Mouse (Mus musculus) liver, postnatal 0 days (tissue): Measurements from ENCODE around the gene Akap11. TPM values are rescaled to one million over a fixed set of nuclear protein-coding genes. Genes with fewer than 3 reads are reported as not detected.
A peak's percentile ranks its signal among the peaks of the same experiment; 100 is the strongest.

Experiments
- ATAC-seq: fragments of 200-750 bp; cut with Nextera tagmentation; 2 replicates; pipeline ENCODE4 v1.8.0; 2017; ENCODE audit warnings: mild to moderate bottlenecking, moderate library complexity
- DNase-seq: peaks from one replicate; pipeline ENCODE4 v3.0.0-alpha.2; 2016
- H3K27ac ChIP-seq: fragments of 300-500 bp; sonication (generic); 2 replicates; pipeline ENCODE4 v1.5.1; 2014; ENCODE audit warnings: antibody characterized with exemption, moderate library complexity, mild to moderate bottlenecking, low read depth
- H3K27me3 ChIP-seq: fragments of 300-500 bp; sonication (generic); 2 replicates; pipeline ENCODE4 v1.6.1; 2014; ENCODE audit warnings: low read length, control low read depth, mixed read lengths; ENCODE audit not compliant: insufficient read depth
- H3K36me3 ChIP-seq: fragments of 300-500 bp; sonication (generic); replicated peaks from 2 replicates; pipeline ENCODE4 v1.6.1; 2014; ENCODE audit warnings: mild to moderate bottlenecking, control low read depth, low read length, moderate library complexity, mixed read lengths; ENCODE audit not compliant: insufficient read depth
- H3K4me1 ChIP-seq: fragments of 300-500 bp; sonication (generic); 2 replicates; pipeline ENCODE4 v1.6.1; 2014; ENCODE audit warnings: antibody characterized with exemption, mild to moderate bottlenecking, control low read depth; ENCODE audit not compliant: insufficient read depth
- H3K4me2 ChIP-seq: fragments of 300-500 bp; sonication (generic); 2 replicates; pipeline ENCODE4 v1.6.1; 2014; ENCODE audit warnings: low read depth, mild to moderate bottlenecking, low read length, moderate library complexity, mixed read lengths
- H3K4me3 ChIP-seq: fragments of 300-500 bp; sonication (generic); 2 replicates; pipeline ENCODE4 v1.5.1; 2014; ENCODE audit warnings: low read depth, low read length
- H3K9ac ChIP-seq: fragments of 300-500 bp; sonication (generic); replicated peaks from 2 replicates; pipeline ENCODE4 v1.6.1; 2014; ENCODE audit warnings: mild to moderate bottlenecking, moderate library complexity
- H3K9me3 ChIP-seq: fragments of 300-500 bp; sonication (generic); 2 replicates; pipeline ENCODE4 v1.6.1; 2016; ENCODE audit warnings: mild to moderate bottlenecking, control low read depth, low read length, mixed read lengths
- CTCF ChIP-seq: sonication (generic); IDR thresholded peaks from 2 replicates; pipeline ENCODE4 v1.5.1; 2016; ENCODE audit warnings: antibody characterized with exemption, low read depth
- EP300 ChIP-seq: IDR thresholded peaks from 2 replicates; pipeline ENCODE4 v1.6.1; 2016; ENCODE audit warnings: antibody characterized with exemption, low read depth, mild to moderate bottlenecking
- WGBS: fragments of 180-500 bp; shearing (Covaris S2); extraction: QIAGEN DNeasy Blood & Tissue Kit; methylation state at CpG from one replicate; pipeline ENCODE4 v1.1.7; 2014; ENCODE audit not compliant: insufficient replicate concordance; 5-methylcytosine and 5-hydroxymethylcytosine counted together
- polyA plus RNA-seq: library from polyadenylated mRNA; unstranded; fragments of >200 nt; fragmentation: Nextera tagmentation; extraction: Ambion mirVana; gene quantifications from 2 replicates; pipeline ENCODE4 v1.2.1, GENCODE M21; 2015

The Akap11 gene
- polyA plus RNA-seq, 1 experiment from 2014 or later = 4.1 TPM

DNA sequence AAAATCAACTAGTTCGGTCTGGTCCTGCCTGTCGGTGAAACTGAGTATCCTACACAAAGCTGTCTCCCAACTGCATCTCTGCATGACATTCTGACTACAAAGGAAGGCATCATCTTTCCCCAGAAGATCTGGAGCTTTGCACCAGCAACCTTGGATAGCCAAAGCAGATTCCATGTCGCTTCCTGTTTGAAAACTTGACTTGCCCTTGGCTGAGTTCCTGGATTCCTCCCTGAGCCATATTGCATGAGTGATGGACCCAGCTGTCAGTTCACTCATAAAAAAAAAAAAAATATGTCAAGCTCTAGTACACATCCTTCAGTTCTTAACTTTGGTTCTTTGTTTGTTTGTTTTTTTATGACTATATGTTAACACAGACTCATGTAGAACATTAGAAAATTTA, 4.7 kb upstream of the Akap11 start:
- no peaks in the 10 kb centered on the region for H3K27me3 ChIP-seq
- H3K36me3 ChIP-seq = no peaks in the 10 kb centered on the region
- H3K27ac ChIP-seq = no peak overlapping the region
- H3K4me1 ChIP-seq = peaks cover 7% of the 10 kb centered on the region; the same call in 1 of the 2 replicates
- no peak for ATAC-seq
- H3K9ac ChIP-seq = no peak overlapping the region
- 81% methylated on average over 3 of the region's 3 CpGs for WGBS
- no peak for TF ChIP-seq EP300
- TF ChIP-seq CTCF = no peak
- no peak overlapping the region for H3K4me2 ChIP-seq
- H3K4me3 ChIP-seq = no peak overlapping the region
- no peaks in the 10 kb centered on the region for H3K9me3 ChIP-seq
- no peak for DNase-seq

DNA sequence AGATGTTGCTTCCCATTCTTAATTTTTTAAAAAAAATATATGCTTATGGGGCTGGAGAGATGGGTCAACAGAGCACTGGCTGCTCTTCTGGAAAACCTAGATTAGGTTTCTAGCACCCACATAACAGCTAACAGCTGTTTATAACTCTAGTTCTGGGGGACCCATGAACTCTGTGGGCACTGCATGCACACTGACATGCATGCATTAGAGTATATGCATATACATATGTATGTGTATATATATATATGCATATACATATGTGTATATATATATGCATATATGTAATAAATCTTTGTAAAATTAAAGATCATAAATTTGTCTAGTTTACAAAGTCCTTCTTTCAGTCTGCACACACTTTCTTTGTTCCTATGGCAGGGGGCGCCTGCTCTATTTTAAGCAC, 3.2 kb upstream of the Akap11 start:
- no peak overlapping the region for H3K4me2 ChIP-seq
- 84% methylated on average over 1 of the region's 1 CpGs for WGBS

DNA sequence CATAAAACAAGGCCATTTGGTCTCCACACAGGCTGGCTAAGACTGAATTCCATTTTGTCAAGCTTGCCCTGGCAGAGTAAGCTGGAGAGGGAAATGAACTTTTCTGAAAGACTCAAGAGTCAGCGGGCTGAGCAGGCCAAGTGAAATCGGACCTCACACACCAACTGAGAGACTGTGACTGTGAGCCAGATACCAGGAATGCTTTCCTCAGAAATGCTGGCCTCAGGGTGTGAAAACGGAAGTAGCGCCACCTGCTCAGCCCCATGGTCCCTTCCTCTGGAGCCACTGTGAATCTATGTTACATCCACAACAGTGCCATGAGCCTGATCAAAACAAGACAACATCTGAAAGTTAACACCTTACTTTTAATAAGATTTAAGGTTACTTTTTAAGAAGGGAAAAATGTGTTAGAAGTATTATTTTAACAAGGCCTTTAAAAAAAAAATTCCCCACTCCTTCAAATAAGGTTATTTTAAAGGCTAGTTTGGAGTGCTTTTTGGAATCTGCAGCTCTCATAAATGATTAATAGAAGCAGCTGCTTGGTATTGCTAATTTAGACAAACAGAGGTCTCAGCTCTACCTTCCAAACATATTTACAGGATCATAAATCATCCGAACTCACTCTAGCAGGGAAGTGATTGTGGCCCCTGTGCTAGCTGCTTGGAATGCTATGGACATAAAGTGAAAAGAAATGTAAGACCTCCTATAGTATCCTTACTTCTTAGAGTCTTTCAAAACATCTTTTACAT, 2.1 kb upstream of the Akap11 start:
- WGBS = 62% methylated on average over 5 of the region's 5 CpGs
- H3K4me1 ChIP-seq = peaks cover 20% of the 10 kb centered on the region
- H3K27ac ChIP-seq = no peak overlapping the region
- H3K4me3 ChIP-seq = no peak overlapping the region
- DNase-seq = no peak
- H3K9ac ChIP-seq = no peak overlapping the region
- TF ChIP-seq CTCF = no peak
- TF ChIP-seq EP300 = no peak
- no peaks in the 10 kb centered on the region for H3K9me3 ChIP-seq
- H3K27me3 ChIP-seq = no peaks in the 10 kb centered on the region
- no peaks in the 10 kb centered on the region for H3K36me3 ChIP-seq
- ATAC-seq = no peak
- H3K4me2 ChIP-seq = no peak overlapping the region

More for the DNA sequence above, 3.2 kb upstream of the Akap11 start:
- ATAC-seq (no peak), DNase-seq (no peak)
- H3K9me3 ChIP-seq = no peaks in the 10 kb centered on the region
- no peak overlapping the region for H3K9ac ChIP-seq
- no peak for TF ChIP-seq EP300
- TF ChIP-seq CTCF = no peak
- no peak overlapping the region for H3K4me3 ChIP-seq
- no peaks in the 10 kb centered on the region for H3K36me3 ChIP-seq
- no peaks in the 10 kb centered on the region for H3K27me3 ChIP-seq
- peaks cover 15% of the 10 kb centered on the region for H3K4me1 ChIP-seq
- H3K27ac ChIP-seq = no peak overlapping the region

DNA sequence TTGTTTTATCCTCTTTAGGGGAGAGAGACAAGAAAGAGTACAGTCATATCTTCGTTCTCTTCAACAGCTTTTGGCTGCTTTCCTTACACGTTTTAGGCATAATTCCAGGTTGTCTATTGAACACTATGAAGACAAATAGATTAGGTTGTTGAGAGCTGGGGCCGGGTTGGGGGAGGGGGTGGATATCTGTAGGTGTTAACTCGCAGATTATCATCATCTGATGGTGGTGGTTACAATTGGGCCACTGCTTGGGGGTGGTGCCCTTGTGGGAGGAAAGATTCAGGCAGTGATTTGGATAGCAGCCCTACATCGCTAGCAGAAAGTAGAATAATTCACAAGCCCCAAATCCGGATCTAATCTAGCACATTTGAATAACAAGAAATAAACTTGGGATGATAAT, 943 bp upstream of the Akap11 start:
- peaks cover 20% of the 10 kb centered on the region for H3K4me1 ChIP-seq
- 57% methylated on average over 6 of the region's 6 CpGs for WGBS
- H3K4me3 ChIP-seq = no peak overlapping the region
- no peaks in the 10 kb centered on the region for H3K36me3 ChIP-seq
- peak overlapping the region; percentile 82 for H3K4me2 ChIP-seq
- H3K27me3 ChIP-seq = no peaks in the 10 kb centered on the region
- no peak overlapping the region for H3K9ac ChIP-seq
- no peak for DNase-seq
- no peaks in the 10 kb centered on the region for H3K9me3 ChIP-seq
- peak overlapping the region; percentile 91; the same call in 1 of the 2 replicates for H3K27ac ChIP-seq
- no peak for ATAC-seq
- TF ChIP-seq EP300 = no peak
- no peak for TF ChIP-seq CTCF

DNA sequence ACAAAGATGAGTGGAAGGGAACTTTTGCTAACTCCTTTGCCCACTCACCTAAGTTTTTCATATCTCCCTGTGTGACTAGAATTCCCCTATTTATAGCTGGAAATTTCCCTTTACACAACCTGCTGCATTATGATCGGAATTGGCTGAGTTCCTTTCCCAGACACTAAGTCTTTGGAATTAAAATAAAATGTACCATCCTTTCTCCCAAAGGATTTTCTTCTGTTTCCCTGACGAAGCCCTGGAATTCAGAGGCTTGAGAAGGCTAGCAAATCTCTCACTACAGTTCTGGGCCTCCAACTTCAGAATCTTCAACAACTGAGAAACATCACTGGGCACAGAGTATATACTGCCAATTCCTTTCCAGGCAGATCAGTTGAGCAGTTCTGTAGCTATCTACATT, 1.2 kb downstream of the Akap11 start:
- TF ChIP-seq EP300 (no peak), CTCF (no peak)
- Histone ChIP-seq H3K27ac (peak overlapping the region; percentile 39; the same call in 1 of the 2 replicates), H3K27me3 (no peaks in the 10 kb centered on the region)

DNA sequence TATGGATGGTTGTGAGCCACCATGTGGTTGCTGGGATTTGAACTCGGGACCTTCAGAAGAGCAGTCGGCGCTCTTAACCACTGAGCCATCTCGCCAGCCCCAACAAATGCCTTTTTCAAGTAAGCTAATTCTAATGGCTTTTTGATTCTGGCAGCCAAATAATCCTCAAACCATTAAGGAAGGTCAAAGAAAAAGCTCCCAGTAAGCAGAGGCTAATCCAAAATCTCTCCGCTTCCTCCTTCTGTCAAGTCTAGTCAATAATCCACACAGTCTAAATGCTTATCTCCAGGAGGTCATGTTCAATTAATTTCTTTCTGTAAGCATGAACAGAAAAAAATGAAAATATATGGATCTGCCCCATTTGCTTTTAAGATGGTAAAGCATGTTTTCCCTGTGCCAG, 2.0 kb downstream of the Akap11 start:
- no peaks in the 10 kb centered on the region for H3K36me3 ChIP-seq
- no peaks in the 10 kb centered on the region for H3K9me3 ChIP-seq
- peaks cover 28% of the 10 kb centered on the region for H3K4me1 ChIP-seq
- TF ChIP-seq EP300 = no peak
- TF ChIP-seq CTCF = no peak
- ATAC-seq (no peak), DNase-seq (no peak)
- H3K27me3 ChIP-seq = no peaks in the 10 kb centered on the region
- no peak overlapping the region for H3K4me3 ChIP-seq
- H3K4me2 ChIP-seq = no peak overlapping the region
- no peak overlapping the region for H3K27ac ChIP-seq
- WGBS = 96% methylated on average over 5 of the region's 5 CpGs
- no peak overlapping the region for H3K9ac ChIP-seq

More for the DNA sequence above, 1.2 kb downstream of the Akap11 start:
- peak overlapping the region; percentile 75 for H3K4me3 ChIP-seq
- WGBS = 71% methylated on average over 2 of the region's 2 CpGs
- peak overlapping the region; percentile 88 for H3K9ac ChIP-seq
- no peaks in the 10 kb centered on the region for H3K36me3 ChIP-seq
- H3K9me3 ChIP-seq = no peaks in the 10 kb centered on the region
- no peak for ATAC-seq
- peaks cover 24% of the 10 kb centered on the region for H3K4me1 ChIP-seq
- no peak for DNase-seq
- H3K4me2 ChIP-seq = peak overlapping the region; percentile 82
